10 mouse cellular contexts compared by ENCODE assay signal in the genomic region with DNA sequence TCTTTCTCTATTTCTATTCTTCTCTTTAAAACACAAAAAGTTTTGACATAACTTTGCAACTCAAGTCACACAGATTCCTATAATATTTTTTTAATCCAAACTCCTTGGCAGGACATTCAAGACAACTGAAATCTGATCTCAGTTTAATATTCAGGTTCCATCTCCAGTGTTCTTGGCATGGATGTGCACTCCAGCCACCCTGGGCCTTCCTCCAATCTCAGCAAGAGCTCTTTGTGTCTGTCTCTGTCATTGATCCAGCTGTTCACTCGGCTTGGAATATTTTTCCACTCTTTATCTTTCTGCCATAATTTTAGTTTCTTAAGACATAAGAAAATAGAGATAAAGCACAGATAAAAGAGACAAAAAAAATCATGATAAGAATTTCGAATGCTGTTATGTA.
A peak's percentile ranks its signal among the peaks of the same experiment; 100 is the strongest.
DNase-seq lines count a peak whose midpoint lies in the region; ATAC-seq lines count a peak whose summit lies in the region.
"Had no signal": no experiment of that assay in that cellular context is flagged by ENCODE, and none has a peak within 500 bp of the region (broad histone marks: within the 10 kb centered on the region; RNA-seq: fewer than 3 reads in every experiment).

No protein-coding gene starts in this region.

- no peaks in the 10 kb centered on the region for H3K36me3 ChIP-seq in hindbrain, embryonic 14.5 days (replicated peaks; ENCODE audit: control insufficient read depth, insufficient read depth)
- H3K36me3 ChIP-seq in hindbrain, embryonic 10.5 days, result no peaks in the 10 kb centered on the region
- H3K36me3 ChIP-seq in midbrain, embryonic 14.5 days (ENCODE audit: control insufficient read depth, insufficient read depth, low read length), result no peaks in the 10 kb centered on the region
- no peaks in the 10 kb centered on the region for H3K36me3 ChIP-seq in midbrain, embryonic 16.5 days (ENCODE audit: control insufficient read depth, insufficient read depth, low read length)

- H3K4me2 ChIP-seq in hindbrain, embryonic 14.5 days (replicated peaks), result no peak overlapping the region
- H3K4me2 ChIP-seq in midbrain, embryonic 14.5 days (ENCODE audit: low read length), result no peak overlapping the region
- H3K4me2 ChIP-seq in midbrain, embryonic 16.5 days (ENCODE audit: low read length), result no peak overlapping the region

- H3K9ac ChIP-seq in hindbrain, embryonic 14.5 days, result no peak overlapping the region
- no peak overlapping the region for H3K9ac ChIP-seq in midbrain, embryonic 14.5 days (replicated peaks; ENCODE audit: low read length)
- no peak overlapping the region for H3K9ac ChIP-seq in midbrain, embryonic 16.5 days (ENCODE audit: low read depth, low read length)
- H3K9ac ChIP-seq: forebrain, postnatal 0 days had no signal

- no peaks in the 10 kb centered on the region for H3K9me3 ChIP-seq in hindbrain, embryonic 14.5 days (ENCODE audit: control insufficient read depth, low read length)
- H3K9me3 ChIP-seq in hindbrain, embryonic 10.5 days, result no peaks in the 10 kb centered on the region
- H3K9me3 ChIP-seq in midbrain, embryonic 14.5 days (ENCODE audit: control insufficient read depth, low read length), result no peaks in the 10 kb centered on the region
- H3K9me3 ChIP-seq in midbrain, embryonic 16.5 days (replicated peaks; ENCODE audit: control insufficient read depth, low read length, poor library complexity, severe bottlenecking), result no peaks in the 10 kb centered on the region

- H3K4me3 ChIP-seq in hindbrain, embryonic 14.5 days (replicated peaks; ENCODE audit: low read length), result no peak overlapping the region
- no peak overlapping the region for H3K4me3 ChIP-seq in hindbrain, embryonic 10.5 days
- no peak overlapping the region for H3K4me3 ChIP-seq in midbrain, embryonic 14.5 days (replicated peaks; ENCODE audit: low read depth, low read length)
- no peak overlapping the region for H3K4me3 ChIP-seq in midbrain, embryonic 16.5 days (ENCODE audit: low read depth, low read length)

- H3K27me3 ChIP-seq in hindbrain, embryonic 14.5 days (ENCODE audit: control insufficient read depth, insufficient read depth, low read length), result no peaks in the 10 kb centered on the region
- no peaks in the 10 kb centered on the region for H3K27me3 ChIP-seq in hindbrain, embryonic 10.5 days (ENCODE audit: insufficient read depth, poor library complexity, severe bottlenecking)
- H3K27me3 ChIP-seq in midbrain, embryonic 14.5 days (ENCODE audit: control insufficient read depth, insufficient read depth, low read length), result no peaks in the 10 kb centered on the region
- H3K27me3 ChIP-seq in midbrain, embryonic 16.5 days (ENCODE audit: control insufficient read depth, insufficient read depth, low read depth, low read length), result no peaks in the 10 kb centered on the region

- peak; percentile 27 for DNase-seq in hindbrain, embryonic 14.5 days (ENCODE audit: low spot score)
- DNase-seq in hindbrain, embryonic 10.5 days (ENCODE audit: low spot score), result no peak
- peak; percentile 12 for DNase-seq in midbrain, embryonic 14.5 days
- peak; percentile 30 to 59 for DNase-seq in cerebellum, postnatal 10 days
- peak; percentile 3 for DNase-seq in right cerebral cortex, postnatal 25 days
- no peak for DNase-seq in urinary bladder, postnatal 10 days (ENCODE audit: low spot score)
- DNase-seq: forebrain, postnatal 0 days; heart, postnatal 36 days had no signal

- 54% methylated on average over 2 of the region's 2 CpGs for WGBS in hindbrain, embryonic 14.5 days
- WGBS in hindbrain, embryonic 10.5 days, result 74% methylated on average over 2 of the region's 2 CpGs
- WGBS in midbrain, embryonic 14.5 days, result 43% methylated on average over 2 of the region's 2 CpGs
- 50% methylated on average over 2 of the region's 2 CpGs for WGBS in midbrain, embryonic 16.5 days

- no peak for ATAC-seq in hindbrain, embryonic 14.5 days (ENCODE audit: low FRiP score)
- ATAC-seq in midbrain, embryonic 14.5 days (ENCODE audit: low FRiP score, low TSS enrichment), result no peak
- no peak for ATAC-seq in midbrain, embryonic 16.5 days
- ATAC-seq: forebrain, postnatal 0 days; intestine, embryonic 16.5 days had no signal

- H3K4me1 ChIP-seq in hindbrain, embryonic 14.5 days (replicated peaks; ENCODE audit: control insufficient read depth, insufficient read depth, low read length), result no peaks in the 10 kb centered on the region
- H3K4me1 ChIP-seq in hindbrain, embryonic 10.5 days (replicated peaks), result no peaks in the 10 kb centered on the region
- no peaks in the 10 kb centered on the region for H3K4me1 ChIP-seq in midbrain, embryonic 14.5 days (ENCODE audit: control insufficient read depth, insufficient read depth, low read length)
- no peaks in the 10 kb centered on the region; the same call in 1 of the 2 replicates for H3K4me1 ChIP-seq in midbrain, embryonic 16.5 days (ENCODE audit: control insufficient read depth, insufficient read depth, low read length)

- no peak overlapping the region for H3K27ac ChIP-seq in hindbrain, embryonic 14.5 days
- H3K27ac ChIP-seq in hindbrain, embryonic 10.5 days, result no peak overlapping the region
- no peak overlapping the region for H3K27ac ChIP-seq in midbrain, embryonic 14.5 days (replicated peaks; ENCODE audit: low read depth, low read length)
- H3K27ac ChIP-seq in midbrain, embryonic 16.5 days (ENCODE audit: low read length), result no peak overlapping the region

Comparison
In these comparisons a context has a peak if more than half of its experiments do, and no peak if none do; other contexts are left out.
1. DNase-seq: peak in hindbrain, embryonic 14.5 days (single experiment), midbrain, embryonic 14.5 days (single experiment), cerebellum, postnatal 10 days (2 of 2) and right cerebral cortex, postnatal 25 days (single experiment); none in hindbrain, embryonic 10.5 days (single experiment) and urinary bladder, postnatal 10 days (single experiment).